Mouse (Mus musculus): ENCODE data around the gene Arl5c.

DNA sequence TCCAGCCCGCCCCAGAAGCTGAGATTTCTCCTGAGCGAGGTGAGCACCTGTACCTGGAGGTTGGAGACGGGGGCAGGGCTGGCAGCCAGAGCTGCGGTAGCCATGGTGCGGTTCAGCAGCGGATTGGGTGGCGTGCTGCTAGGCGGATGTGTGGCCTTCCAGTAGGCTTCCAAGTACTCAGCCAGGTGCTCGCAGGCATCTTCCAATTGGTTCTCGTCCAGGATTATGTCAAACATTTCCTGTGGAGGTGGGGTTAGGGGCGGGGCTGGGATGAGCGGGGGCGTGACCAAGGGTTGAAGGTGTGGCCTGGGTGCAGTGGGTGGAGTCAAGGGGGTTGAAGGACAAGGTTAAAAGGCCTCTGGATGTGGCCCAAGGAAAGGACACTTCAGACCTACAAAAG lies 9.1 kb upstream of the Arl5c start:
- TF ChIP-seq POLR2A (IDR thresholded peaks at IDR 0.05; ENCODE audit: borderline replicate concordance, insufficient read depth, low read length) (no peak), CTCF (IDR thresholded peaks at IDR 0.05; ENCODE audit: borderline replicate concordance, insufficient read depth, low read depth, low read length) (no peak)

All from cerebellum, adult 2 months (tissue).